Mouse (Mus musculus) ES-E14 (cell line): ENCODE measurements around the gene Ipo7. TPM values are rescaled to one million over a fixed set of nuclear protein-coding genes. Genes with fewer than 3 reads are reported as not detected.
A peak's percentile ranks its signal among the peaks of the same experiment; 100 is the strongest.

Source experiments
- DNase-seq: peaks from one replicate; pipeline ENCODE4 v3.0.0-alpha.2; 2013; ENCODE audit warnings: low read depth, low spot score
- H3K27ac ChIP-seq: 2 replicates; pipeline ENCODE4 v1.5.1; 2012; ENCODE audit warnings: low read depth, mild to moderate bottlenecking, low read length, moderate library complexity, mixed read lengths; ENCODE audit not compliant: poor library complexity, insufficient read depth, severe bottlenecking
- H3K36me3 ChIP-seq: 2 replicates; pipeline ENCODE4 v1.6.1; 2012; ENCODE audit warnings: mild to moderate bottlenecking, low read length, moderate library complexity, mixed read lengths; ENCODE audit not compliant: control insufficient read depth, poor library complexity, insufficient read depth, severe bottlenecking
- H3K4me1 ChIP-seq, 2 experiments: fragments of 150-350 bp in 1 of 2; sonication (generic) in 1 of 2; 2 replicates each; pipeline ENCODE4 v1.6.1; 2012; ENCODE audit warnings: low read length in 2 of 2, mild to moderate bottlenecking in 1 of 2, mixed read lengths in 1 of 2; ENCODE audit not compliant: control insufficient read depth in 2 of 2, insufficient read depth in 2 of 2, poor library complexity in 1 of 2
- H3K4me3 ChIP-seq, 2 experiments: fragments of 150-350 bp in 1 of 2; sonication (generic) in 1 of 2; 2 replicates each; pipeline ENCODE4 v1.5.1; 2012; ENCODE audit warnings: low read length in 2 of 2, low read depth in 1 of 2, mild to moderate bottlenecking in 1 of 2, mixed read lengths in 1 of 2; ENCODE audit not compliant: insufficient read depth in 1 of 2, poor library complexity in 1 of 2, severe bottlenecking in 1 of 2
- H3K9ac ChIP-seq: 2 replicates; pipeline ENCODE4 v1.6.1; 2012; ENCODE audit warnings: low read depth, mild to moderate bottlenecking, low read length, mixed read lengths; ENCODE audit not compliant: poor library complexity, insufficient read depth, severe bottlenecking
- H3K9me3 ChIP-seq: fragments of 150-350 bp; sonication (generic); 2 replicates; pipeline ENCODE4 v1.6.1; 2012; ENCODE audit warnings: low read depth, mild to moderate bottlenecking, low read length; ENCODE audit not compliant: control insufficient read depth, insufficient read depth
- CHD2 ChIP-seq: IDR thresholded peaks from 2 replicates; pipeline ENCODE4 v1.6.1; 2014; ENCODE audit warnings: mild to moderate bottlenecking, low read depth, low read length, inconsistent platforms
- HCFC1 ChIP-seq: IDR thresholded peaks from 2 replicates; pipeline ENCODE4 v1.6.1; 2012; ENCODE audit warnings: low read length, inconsistent platforms, borderline replicate concordance; ENCODE audit not compliant: insufficient read depth
- MAFK ChIP-seq: IDR thresholded peaks from 2 replicates; pipeline ENCODE4 v1.6.1; 2014; ENCODE audit warnings: mild to moderate bottlenecking, low read depth, low read length, inconsistent platforms; ENCODE audit not compliant: insufficient read depth
- ZC3H11A ChIP-seq: IDR thresholded peaks from 2 replicates; pipeline ENCODE4 v1.6.1; 2012; ENCODE audit warnings: low read depth, mild to moderate bottlenecking, inconsistent platforms, low read length, borderline replicate concordance
- ZNF384 ChIP-seq: IDR thresholded peaks from 2 replicates; pipeline ENCODE4 v1.6.1; 2012; ENCODE audit warnings: low read depth, low read length, inconsistent platforms
- in situ Hi-C, 2 experiments: fragments of 600-800 bp; cut with MboI; formaldehyde crosslinking; loops; one replicate each; pipeline ENCODE4 v1.15.1; 2025; ENCODE audit warnings: low sequenced_read_pairs in 2 of 2, inconsistent platforms in 1 of 2; ENCODE audit not compliant: unreplicated experiment in 2 of 2
- total RNA-seq: library from RNA; depleted of rRNA; stranded (reverse); fragments of 300-350 nt; gene quantifications from 2 replicates; pipeline ENCODE4 v1.2.3, GENCODE M21; 2012

Gene Ipo7
- total RNA-seq, 1 experiment = 161 TPM

- H3K27ac ChIP-seq = no peak overlapping the region
- H3K4me1 ChIP-seq = no peaks in the 10 kb centered on the region
- no peak for DNase-seq
- H3K9me3 ChIP-seq = no peaks in the 10 kb centered on the region
- peaks cover 29% of the 10 kb centered on the region for H3K36me3 ChIP-seq
- no peak for TF ChIP-seq ZNF384
- TF ChIP-seq CHD2 = no peak
- no peak for TF ChIP-seq HCFC1
- no peak for TF ChIP-seq ZC3H11A
- no peak for TF ChIP-seq MAFK
- no peak overlapping the region for H3K9ac ChIP-seq
- in situ Hi-C loops = no loop called here
- H3K4me3 ChIP-seq = no peak overlapping the region
Measured at GRCm38 (mm10) chr7:110091670-110092069, 73.6 kb downstream of the Ipo7 start.

GRCm38 (mm10) chr7:110096332-110096731 lies 78.3 kb downstream of the Ipo7 start:
- H3K9me3 ChIP-seq = no peaks in the 10 kb centered on the region
- DNase-seq = no peak
- TF ChIP-seq ZNF384 (no peak), ZC3H11A (no peak), MAFK (no peak), CHD2 (no peak), HCFC1 (no peak)
- peaks cover 23% of the 10 kb centered on the region for H3K36me3 ChIP-seq
- H3K4me1 ChIP-seq = peaks cover 5 to 9% of the 10 kb centered on the region in 2 experiments
- no peak overlapping the region for H3K4me3 ChIP-seq
- H3K27ac ChIP-seq = no peak overlapping the region
- no peak overlapping the region for H3K9ac ChIP-seq
- in situ Hi-C loops = no loop called here

- Histone ChIP-seq H3K27ac (no peak overlapping the region; the same call in 1 of the 2 replicates), H3K36me3 (peaks cover 17% of the 10 kb centered on the region), H3K9me3 (no peaks in the 10 kb centered on the region), H3K9ac (no peak overlapping the region), H3K4me1 (peaks cover 5 to 9% of the 10 kb centered on the region in 2 experiments), H3K4me3 (no peak overlapping the region)
- TF ChIP-seq ZNF384 = no peak
- no peak for TF ChIP-seq CHD2
- TF ChIP-seq MAFK = no peak
- TF ChIP-seq HCFC1 = no peak
- no peak for TF ChIP-seq ZC3H11A
- DNase-seq = no peak
- in situ Hi-C loops = no loop called here
Measured at GRCm38 (mm10) chr7:110097106-110097793, 79.2 kb downstream of the Ipo7 start.

GRCm38 (mm10) chr7:110100854-110101253 lies 82.8 kb downstream of the Ipo7 start:
- TF ChIP-seq CHD2 = no peak
- Histone ChIP-seq H3K4me3 (peak overlapping the region in 1 of 2 experiments; percentile 19; a peak in 1 of 4 replicates), H3K4me1 (peaks cover 11 to 17% of the 10 kb centered on the region in 2 experiments), H3K9ac (peak overlapping the region; percentile 43; the same call in 1 of the 2 replicates), H3K9me3 (no peaks in the 10 kb centered on the region), H3K27ac (peak overlapping the region; percentile 34), H3K36me3 (peaks cover 4% of the 10 kb centered on the region; the same call in 1 of the 2 replicates)
- no peak for DNase-seq
- in situ Hi-C loops = no loop called here

GRCm38 (mm10) chr7:110101266-110101665 lies 83.2 kb downstream of the Ipo7 start:
- H3K27ac ChIP-seq = peak overlapping the region; percentile 34
- no peaks in the 10 kb centered on the region for H3K9me3 ChIP-seq
- TF ChIP-seq CHD2 = no peak
- TF ChIP-seq MAFK = no peak
- no peak overlapping the region for H3K4me3 ChIP-seq
- in situ Hi-C loops = no loop called here
- 0 out of 2 replicates have a peak overlapping the region, but pooled peaks have one; percentile 43 for H3K9ac ChIP-seq
- H3K4me1 ChIP-seq = peaks cover 11 to 17% of the 10 kb centered on the region in 2 experiments
- DNase-seq = no peak
- peaks cover 2% of the 10 kb centered on the region; the same call in 1 of the 2 replicates for H3K36me3 ChIP-seq
